Mouse (Mus musculus): ENCODE data around the gene Hist1h2ae.
"Not testable (repeated sequence)": the region's sequence is repeated elsewhere in the genome, so short reads cannot be mapped to it uniquely, and the experiment has no call there.

Gene Hist1h2ae

DNA sequence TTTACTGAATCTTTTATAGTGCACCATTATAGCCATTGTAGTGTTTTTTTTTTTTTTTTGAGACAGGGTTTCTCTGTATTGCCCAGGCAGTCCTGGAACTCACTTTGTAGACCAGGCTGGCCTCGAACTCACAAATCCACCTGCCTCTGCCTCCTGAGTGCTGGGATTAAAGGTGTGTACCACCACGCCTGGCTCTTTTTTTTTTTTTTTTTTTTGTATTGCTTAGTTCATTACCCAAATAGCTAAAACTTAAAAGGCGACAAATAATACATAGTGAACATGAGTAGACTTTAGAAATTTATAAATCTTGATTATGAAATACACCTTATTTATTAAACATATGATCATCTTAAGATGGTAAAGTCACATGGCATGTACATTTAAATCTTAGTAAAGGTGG is 29.5 kb downstream of the Hist1h2ae start:
- DNase-seq (ENCODE audit: low read depth, low spot score): no peak

DNA sequence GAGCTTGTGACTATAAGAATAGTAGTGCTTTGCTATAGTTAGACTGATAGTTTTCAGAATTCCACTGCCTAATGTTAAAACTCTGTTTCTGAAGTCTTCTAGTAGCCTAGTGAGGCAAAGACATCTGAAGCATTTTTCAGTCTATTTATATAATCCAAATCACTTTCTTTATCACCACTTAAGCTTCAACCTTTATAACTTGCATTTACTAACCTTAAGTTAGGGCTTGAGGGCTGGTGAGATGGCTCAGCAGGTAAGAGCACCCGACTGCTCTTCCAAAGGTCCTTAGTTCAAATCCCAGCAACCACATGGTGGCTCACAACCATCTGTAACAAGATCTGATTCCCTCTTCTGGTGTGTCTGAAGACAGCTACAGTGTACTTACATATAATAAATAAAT is 31.2 kb downstream of the Hist1h2ae start:
- DNase-seq (ENCODE audit: low read depth, low spot score): not testable (repeated sequence)

DNA sequence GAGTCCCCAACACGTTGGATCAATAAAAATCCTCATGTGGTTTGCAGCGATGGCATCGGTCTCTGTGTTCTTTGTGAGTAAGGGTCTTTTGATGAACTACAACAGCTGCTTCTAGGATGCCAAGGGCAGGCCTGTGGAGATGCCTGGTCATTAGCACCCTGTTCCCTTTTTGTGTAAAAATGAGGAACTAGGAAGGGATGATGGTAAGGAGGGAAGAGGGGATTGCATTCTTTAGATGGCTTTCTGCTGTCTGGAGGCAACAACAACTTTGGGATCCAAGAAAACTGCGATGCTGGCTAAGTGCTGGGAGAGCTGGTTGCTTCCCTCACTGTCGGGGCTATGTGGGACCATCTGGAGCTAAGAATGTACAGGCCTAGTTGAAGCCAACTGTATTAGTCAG is 32.8 kb downstream of the Hist1h2ae start:
- no peak for DNase-seq (ENCODE audit: low read depth, low spot score)

DNA sequence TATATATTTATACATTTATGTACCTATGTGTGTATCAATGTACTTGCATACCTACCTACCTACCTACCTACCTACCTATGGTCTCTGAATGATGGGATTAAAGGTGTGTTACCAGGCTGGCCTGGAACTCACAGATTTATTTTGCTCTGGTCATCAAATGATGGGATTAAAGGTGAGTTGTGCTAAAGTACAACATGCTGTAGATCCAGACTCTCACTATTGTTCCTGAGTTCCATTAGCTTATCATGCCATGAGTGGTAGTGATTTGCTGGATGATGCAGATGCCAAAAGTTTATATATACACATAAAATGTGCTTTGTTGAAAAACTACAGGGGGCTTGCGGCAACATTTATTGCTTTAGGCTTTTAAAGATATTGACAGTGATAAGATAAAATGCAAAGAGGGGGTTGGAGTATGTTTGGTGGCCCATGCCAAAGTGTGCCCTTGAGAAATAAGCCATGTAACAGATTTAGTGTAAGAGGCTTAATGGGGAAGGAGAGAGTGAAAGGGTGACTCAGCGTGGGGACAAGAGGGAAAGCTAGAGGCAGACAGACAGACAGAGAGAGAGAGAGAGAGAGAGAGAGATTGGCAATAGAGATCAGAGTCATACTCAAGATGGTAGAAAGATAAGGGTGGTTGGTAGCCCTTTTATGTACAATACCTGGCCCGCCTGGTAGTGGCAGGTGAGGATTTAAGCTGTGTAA is 33.9 kb downstream of the Hist1h2ae start:
- DNase-seq (ENCODE audit: low read depth, low spot score): no peak

DNA sequence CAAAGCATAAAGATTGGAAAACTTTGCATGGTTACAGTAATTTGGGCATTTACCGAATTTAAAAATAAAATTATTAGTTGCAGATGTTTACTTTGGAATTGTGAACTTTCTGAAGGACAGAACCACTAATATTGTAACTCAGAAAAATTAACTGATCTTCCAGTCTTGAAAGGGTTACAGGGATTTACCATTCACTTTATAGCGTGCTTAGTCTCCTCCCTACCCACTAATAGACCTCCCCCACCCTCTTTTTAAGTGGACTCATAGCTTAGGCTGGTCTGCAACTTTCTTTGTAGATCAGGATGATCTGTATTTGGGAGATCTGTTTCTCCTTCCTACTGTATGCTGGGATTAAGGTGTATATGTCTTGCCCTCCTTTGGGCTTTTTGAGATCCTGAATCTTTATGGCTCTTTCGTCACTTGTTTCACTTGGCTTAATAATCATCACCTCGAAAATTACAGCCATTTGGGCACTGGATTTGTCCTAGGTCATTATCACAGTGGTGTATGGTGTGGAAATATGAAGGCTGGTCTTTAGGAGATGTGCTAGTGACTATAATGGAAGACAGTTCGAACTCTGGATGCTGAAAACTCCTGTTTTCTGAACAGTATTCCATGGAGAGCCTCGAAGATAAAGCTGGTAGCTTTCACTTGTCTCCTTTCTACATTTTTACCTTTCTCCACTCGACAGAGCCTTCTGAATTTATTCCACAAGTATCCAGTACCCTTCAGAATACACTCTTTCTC is 34.8 kb downstream of the Hist1h2ae start:
- DNase-seq (ENCODE audit: low read depth, low spot score): no peak

DNA sequence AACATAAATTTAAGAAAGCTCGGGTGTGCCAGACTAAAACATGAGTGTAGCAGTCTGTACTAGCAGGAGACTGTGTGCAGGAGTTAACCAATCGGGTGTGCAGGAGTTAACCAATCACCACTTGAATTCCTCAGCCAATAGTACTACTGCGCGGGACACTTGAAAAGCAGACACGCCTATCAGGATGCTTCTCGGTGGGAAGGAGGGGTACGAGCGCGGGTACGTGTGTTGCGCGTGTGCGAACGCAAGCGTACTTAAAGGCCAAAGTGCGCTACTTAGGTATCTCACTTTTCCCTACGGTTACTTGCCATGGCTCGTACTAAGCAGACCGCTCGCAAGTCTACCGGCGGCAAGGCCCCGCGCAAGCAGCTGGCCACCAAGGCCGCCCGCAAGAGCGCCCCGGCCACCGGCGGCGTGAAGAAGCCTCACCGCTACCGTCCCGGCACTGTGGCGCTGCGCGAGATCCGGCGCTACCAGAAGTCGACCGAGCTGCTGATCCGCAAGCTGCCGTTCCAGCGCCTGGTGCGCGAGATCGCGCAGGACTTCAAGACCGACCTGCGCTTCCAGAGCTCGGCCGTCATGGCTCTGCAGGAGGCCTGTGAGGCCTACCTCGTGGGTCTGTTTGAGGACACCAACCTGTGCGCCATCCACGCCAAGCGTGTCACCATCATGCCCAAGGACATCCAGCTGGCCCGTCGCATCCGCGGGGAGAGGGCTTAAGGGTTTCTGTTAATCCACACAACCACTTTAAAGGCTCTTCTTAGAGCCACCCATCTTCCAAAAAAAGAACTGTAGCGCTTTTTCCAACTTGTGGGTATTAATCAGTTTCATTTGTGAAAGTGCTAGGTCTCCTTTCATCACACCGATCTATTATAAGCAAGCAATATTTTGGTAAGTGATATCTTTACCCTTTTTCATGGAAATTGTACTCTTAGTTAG is 35.6 kb downstream of the Hist1h2ae start, which contains the start of gene Hist1h3g:
TSS of gene Hist1h3g (plus strand) at position 286 of the 939 bp plus-strand sequence.
- DNase-seq (ENCODE audit: low read depth, low spot score): peak; percentile 79

DNA sequence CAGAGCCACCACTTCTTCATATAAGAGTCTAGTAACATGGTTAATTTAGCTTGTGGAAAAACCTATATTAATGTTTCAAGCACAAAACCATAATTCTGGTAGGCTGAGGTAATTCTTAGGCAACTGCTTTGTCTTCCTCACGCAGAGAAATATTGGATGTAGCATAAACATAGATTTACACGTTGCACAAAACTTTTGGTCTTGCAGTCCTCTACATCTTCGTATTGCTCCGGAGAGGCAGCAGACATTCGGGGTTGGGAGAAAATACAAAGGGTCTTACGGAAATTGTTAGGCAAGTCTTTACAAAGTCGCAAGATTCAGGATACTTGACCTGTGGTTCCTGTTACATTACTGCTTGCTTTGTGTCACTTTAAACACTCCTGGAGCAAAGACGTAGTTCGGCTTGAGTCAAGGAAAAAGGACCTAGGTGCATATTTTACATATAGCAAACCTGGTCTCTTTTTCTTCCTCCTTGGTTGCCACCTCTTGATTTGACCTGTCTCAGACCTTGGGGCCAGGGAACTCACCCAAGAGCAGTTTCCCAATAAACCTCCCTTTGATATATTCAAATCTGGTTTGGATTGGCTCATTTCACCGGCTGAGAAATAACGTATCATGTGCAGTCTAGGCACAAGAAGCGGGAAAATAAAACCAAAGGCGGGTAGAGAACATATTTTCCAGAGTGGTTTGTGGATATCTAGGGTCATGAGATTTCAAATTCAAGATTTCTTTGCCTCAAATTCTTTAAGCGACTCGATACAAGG is 36.5 kb downstream of the Hist1h2ae start:
- DNase-seq (ENCODE audit: low read depth, low spot score): no peak

DNA sequence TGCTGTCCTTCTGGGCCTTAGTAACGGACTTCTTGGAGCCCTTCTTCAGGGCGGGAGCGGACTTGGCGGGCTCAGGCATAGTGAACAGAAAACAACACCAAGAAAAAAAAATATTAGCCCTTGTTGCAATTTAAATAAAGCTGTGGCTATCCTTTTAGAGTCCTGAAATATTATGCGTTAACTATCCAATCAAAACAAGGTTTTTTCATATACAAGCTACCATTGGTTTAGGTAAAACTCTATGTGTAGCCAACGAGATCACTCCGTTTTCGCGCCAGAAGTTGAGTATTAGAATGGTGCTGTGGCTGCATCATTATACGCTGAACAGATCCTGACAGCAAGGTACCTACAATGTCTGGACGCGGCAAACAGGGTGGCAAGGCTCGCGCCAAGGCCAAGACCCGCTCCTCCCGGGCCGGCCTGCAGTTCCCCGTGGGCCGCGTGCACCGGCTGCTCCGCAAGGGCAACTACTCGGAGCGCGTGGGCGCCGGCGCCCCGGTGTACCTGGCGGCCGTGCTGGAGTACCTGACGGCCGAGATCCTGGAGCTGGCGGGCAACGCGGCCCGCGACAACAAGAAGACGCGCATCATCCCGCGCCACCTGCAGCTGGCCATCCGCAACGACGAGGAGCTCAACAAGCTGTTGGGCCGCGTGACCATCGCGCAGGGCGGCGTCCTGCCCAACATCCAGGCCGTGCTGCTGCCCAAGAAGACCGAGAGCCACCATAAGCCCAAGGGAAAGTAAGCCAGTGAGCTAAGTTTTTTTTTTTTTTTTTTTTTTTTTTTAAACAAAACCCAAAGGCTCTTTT is 37.3 kb downstream of the Hist1h2ae start, which contains the start of gene Hist1h2af:
TSS of gene Hist1h2af (plus strand) at position 347 of the 808 bp plus-strand sequence.
- not testable (repeated sequence) for DNase-seq (ENCODE audit: low read depth, low spot score)

DNA sequence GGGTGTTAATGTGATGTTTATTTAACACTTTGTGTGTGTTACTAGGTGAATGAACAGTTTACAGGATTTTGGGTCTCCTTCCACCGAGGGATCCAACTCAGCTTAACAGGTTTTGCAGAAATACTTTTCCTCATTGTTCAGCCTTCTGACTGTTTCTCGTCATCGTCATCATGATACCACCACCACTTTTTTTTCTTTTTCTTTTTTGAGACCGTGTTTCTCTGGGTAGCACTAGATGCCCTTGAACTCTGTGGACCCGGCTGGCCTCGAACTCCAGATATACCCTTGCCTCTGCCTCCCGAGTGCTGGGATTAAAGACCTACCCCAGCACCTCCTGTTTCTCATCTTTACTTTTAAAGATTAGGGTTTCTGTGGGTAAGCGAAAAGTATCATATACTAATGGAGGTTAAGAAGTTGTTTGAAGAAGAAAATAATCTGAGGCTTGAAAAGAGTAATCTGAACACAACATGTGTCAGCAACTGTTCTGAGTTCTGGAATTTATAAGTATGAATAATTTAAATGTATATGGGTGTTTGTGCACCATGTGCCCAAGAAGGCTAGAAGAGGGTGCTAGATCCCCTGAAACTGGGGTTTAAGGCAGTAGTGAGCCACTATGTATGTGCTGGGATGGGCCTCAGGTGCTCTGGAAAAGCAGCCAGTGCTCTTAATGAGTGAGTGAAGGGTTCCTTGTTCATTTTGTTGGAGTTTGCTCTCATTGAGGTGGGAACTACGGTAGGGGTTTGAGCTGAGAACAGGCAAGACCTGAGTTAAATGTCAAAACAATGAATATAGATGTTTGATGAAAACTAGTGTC is 38.6 kb downstream of the Hist1h2ae start:
- no peak for DNase-seq (ENCODE audit: low read depth, low spot score)

DNA sequence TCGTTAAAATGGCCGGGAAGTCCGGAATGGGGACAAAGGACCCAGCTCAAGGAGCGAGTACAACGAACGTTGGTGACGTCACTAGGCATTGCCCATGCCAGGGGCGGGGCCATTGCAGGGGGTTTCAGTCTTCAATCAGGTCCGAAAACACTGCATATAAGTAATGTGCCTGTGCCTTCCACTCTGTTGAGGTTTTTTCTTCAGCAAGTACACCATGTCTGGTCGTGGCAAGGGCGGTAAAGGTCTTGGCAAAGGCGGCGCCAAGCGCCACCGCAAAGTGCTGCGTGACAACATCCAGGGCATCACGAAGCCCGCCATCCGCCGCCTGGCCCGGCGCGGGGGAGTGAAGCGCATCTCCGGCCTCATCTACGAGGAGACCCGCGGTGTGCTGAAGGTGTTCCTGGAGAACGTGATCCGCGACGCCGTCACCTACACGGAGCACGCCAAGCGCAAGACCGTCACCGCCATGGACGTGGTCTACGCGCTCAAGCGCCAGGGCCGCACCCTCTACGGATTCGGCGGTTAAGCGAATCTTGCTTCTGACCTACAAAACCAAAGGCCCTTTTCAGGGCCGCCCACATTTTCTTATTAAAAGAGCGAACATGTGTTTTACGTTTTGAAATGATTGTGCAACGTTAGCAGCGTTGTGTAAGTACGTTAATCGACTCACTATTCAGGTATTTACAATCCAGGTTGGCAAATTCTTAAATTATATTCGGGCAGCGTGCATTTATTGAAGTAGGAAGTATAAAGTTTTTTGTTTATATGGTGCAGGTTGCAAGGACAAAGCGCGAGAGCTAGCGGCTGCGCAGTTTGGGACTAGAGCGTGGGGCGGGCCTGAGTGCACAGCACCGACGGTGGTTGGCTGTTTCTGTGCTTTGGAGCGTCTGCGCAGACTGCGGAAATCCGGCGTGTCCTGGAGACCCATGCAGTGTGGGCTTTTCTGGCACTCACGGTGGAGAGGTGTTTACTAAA is 39.8 kb downstream of the Hist1h2ae start, which contains the start of gene Hist1h4h:
TSS of gene Hist1h4h (plus strand) at position 150 of the 975 bp plus-strand sequence.
- peak; percentile 89 for DNase-seq (ENCODE audit: low read depth, low spot score)

DNA sequence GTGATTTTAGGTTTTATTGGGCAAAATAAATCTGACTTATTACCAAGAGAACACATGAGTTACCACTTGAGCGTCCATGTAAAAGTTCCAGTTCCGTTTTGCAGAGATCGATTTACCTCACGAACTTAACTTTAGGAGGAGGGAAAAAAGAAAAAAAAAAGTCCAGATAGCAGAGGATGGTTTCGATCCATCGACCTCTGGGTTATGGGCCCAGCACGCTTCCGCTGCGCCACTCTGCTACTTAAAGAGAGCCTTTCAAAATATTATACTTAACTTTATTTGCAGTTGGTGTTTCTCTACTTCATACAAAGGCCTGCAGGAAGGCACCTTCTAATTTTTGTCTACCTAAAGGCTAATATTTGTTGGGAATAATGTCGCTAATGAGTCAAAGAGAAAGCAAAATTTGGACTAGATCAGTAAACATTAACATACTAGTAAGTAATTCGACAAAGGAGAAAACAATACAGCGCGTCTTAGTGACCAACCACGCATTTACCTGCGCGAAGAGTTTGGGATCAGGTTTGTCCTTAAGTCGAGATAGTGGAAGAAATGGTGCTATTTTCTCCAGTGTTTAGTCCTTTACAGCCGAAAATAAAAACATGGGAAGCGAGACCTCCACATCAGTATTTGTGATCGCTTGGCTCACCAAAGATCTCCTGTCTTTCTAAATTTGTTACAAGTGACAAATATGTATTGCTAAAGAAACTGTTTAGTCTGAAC is 40.7 kb downstream of the Hist1h2ae start:
- DNase-seq (ENCODE audit: low read depth, low spot score): no peak

DNA sequence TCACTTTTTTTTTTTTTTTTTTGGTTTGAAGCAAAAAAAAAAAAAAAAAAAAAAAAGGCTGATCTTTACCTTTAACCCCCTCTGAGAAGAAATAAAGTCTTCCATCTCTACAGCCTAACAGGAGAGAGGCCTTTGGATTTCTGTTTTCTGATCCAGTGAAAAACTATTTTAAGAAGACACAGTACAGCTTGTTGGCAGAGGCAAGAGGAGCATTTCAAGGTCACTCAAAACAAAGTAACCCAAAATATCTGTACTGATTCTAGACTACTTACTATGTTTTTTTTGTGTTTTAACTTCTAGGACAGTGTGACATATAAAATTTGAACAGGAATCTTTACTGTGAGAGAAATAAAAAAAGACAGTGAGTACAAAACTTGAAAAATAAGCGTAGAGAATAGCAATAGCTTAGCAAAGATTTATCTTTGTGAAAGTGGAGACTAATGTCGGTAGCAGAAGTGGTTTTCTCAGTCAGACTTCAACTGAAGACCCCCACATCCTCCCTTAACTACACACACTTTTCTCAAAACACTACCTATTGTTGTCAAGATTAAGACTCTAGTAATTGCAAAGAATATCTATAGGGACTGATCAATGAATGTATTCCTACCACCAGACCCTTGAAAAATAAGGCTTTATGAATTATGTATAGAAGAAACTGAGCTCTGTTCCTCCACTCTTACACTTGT is 41.4 kb downstream of the Hist1h2ae start:
- no peak for DNase-seq (ENCODE audit: low read depth, low spot score)

DNA sequence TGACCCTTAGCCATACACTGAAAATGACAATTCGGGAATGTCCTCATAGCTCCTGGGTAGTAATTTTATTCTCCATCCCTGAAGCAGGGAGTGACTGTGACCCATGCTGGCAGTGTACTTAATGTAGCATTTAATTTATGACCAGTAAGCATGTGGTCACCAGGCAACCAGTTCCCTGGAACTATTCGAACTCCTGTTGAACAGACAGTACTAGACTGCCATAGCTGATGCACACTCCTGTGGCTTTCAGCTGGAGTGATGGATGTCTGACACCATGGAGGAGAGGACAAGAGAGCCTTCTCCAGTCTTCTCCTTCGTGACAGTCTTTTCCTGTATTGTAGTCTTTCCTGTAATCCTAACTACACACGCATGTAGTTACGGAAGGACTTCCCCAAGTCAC is 42.0 kb downstream of the Hist1h2ae start:
- no peak for DNase-seq (ENCODE audit: low read depth, low spot score)

DNA sequence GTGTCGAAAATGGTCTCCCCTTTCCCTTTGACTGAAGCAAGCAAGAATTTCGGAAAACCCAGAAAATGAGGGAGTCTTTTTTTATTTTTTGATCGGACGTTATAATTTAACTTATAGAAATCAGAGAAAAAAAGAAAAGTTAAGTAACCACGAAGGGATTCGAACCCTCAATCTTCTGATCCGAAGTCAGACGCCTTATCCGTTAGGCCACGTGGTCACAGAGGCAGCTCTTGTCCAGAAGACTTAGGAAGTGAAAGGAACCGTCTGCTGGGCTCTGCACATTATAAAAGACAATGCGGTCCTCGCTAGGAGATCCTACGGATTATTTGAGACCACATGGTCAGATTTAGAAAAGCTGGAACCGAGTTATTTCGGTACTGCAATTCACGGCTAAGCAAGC is 44.7 kb downstream of the Hist1h2ae start:
- DNase-seq (ENCODE audit: low read depth, low spot score): peak; percentile 88

DNA sequence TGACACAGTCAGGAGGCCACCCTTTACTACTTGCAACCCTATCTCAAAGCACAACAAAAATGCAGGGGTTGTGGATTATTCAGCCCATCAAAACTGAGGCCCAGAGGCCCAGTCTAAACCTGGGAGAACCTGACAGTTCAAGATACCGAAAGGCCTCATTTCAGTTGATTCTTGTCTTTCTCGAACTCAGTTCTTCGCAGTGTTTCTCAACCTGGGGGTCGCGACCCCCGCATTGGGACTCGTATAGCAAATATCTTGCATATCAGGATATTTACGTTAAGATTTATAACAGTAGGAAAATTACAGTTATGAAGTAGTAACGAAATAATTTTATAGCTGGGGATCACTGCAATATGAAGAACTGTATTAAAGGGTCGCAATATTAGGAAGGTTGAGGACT is 45.1 kb downstream of the Hist1h2ae start:
- no peak for DNase-seq (ENCODE audit: low read depth, low spot score)

DNA sequence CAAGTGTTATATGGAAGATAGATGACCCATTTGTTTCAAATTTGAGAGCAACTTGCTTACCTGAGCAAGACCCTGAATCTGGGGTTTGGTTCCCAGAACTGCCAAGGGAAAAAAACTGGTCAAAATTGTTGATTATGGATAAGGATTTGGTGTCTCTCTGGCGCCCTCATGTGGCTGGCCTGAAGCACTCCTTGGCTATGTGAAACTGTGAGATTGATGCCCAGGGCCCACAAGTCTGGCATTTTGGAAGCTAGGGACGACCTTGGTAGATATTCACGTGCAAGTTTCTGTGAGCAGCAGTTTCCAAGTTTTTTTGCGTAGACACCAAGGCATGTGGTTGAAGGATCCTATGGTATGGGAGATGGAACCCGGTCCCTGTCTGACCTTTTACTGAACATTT is 46.4 kb downstream of the Hist1h2ae start:
- no peak for DNase-seq (ENCODE audit: low read depth, low spot score)

DNA sequence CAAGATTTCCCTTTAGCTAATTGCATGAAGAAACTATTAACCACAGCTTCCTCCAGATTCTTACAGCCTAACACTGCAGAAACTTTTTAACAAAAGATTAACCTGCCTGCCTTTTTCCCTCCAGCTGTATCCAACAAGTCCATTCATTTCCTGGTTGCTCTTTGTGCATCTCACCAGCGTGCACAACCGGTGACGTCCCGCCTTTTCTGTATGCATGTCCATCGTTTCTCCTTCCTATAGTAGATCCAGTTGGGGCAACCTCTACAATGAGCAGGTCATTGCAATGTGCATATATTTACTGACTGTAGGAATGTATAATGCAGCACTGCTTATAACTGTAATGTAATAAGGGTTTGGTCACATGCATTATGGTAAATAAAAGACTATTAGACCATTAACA is 47.0 kb downstream of the Hist1h2ae start:
- no peak for DNase-seq (ENCODE audit: low read depth, low spot score)
